Mouse (Mus musculus) left cerebral cortex, adult 18-20 months (tissue): ENCODE results near the gene Mecom. TPM values are rescaled to one million over a fixed set of nuclear protein-coding genes. Genes with fewer than 3 reads are reported as not detected.
"Not testable (repeated sequence)": the region's sequence is repeated elsewhere in the genome, so short reads cannot be mapped to it uniquely, and the experiment has no call there.

Experiments
- DNase-seq, 2 experiments: peaks; one replicate each; pipeline ENCODE4 v3.0.0; 2021 to 2022; ENCODE audit warnings: low spot score in 2 of 2, mixed read lengths in 1 of 2
- total RNA-seq, 2 experiments: library from RNA; stranded (reverse); gene quantifications; 2 replicates each; pipeline ENCODE4 v1.2.3; 2021

The Mecom gene
- total RNA-seq, 2 experiments from 2014 or later = 3.5 to 4.2 TPM

- DNase-seq = no peak
These were observed 292.0 kb downstream of the Mecom start for GRCm38 (mm10) chr3:30255828-30256227.

GRCm38 (mm10) chr3:30254451-30254850 lies 293.4 kb downstream of the Mecom start:
- no peak for DNase-seq

- no peak for DNase-seq
These were observed 294.1 kb downstream of the Mecom start for GRCm38 (mm10) chr3:30253714-30254113.

- no peak for DNase-seq
These were observed 299.0 kb downstream of the Mecom start for GRCm38 (mm10) chr3:30248656-30249384.

- no peak for DNase-seq
These were observed 300.6 kb downstream of the Mecom start for GRCm38 (mm10) chr3:30247256-30247655.

- DNase-seq = no peak
These were observed 301.3 kb downstream of the Mecom start for GRCm38 (mm10) chr3:30246431-30247041.

- no peak for DNase-seq
These were observed 301.9 kb downstream of the Mecom start for GRCm38 (mm10) chr3:30245950-30246349.

GRCm38 (mm10) chr3:30244401-30244871 lies 303.4 kb downstream of the Mecom start:
- DNase-seq = no peak

GRCm38 (mm10) chr3:30243776-30244275 lies 304.0 kb downstream of the Mecom start:
- DNase-seq = no peak

GRCm38 (mm10) chr3:30239416-30239815 lies 308.4 kb downstream of the Mecom start:
- no peak for DNase-seq

GRCm38 (mm10) chr3:30237493-30237892 lies 310.3 kb downstream of the Mecom start:
- no peak for DNase-seq

- DNase-seq = no peak
These were observed 313.8 kb downstream of the Mecom start for GRCm38 (mm10) chr3:30234018-30234417.

- DNase-seq = no peak
These were observed 319.7 kb downstream of the Mecom start for GRCm38 (mm10) chr3:30227964-30228670.

GRCm38 (mm10) chr3:30226928-30227370 lies 320.9 kb downstream of the Mecom start:
- DNase-seq = no peak

GRCm38 (mm10) chr3:30225200-30225599 lies 322.6 kb downstream of the Mecom start:
- not testable (repeated sequence) for DNase-seq

GRCm38 (mm10) chr3:30220701-30221412 lies 327.0 kb downstream of the Mecom start:
- DNase-seq = no peak

- no peak for DNase-seq
These were observed 327.9 kb downstream of the Mecom start for GRCm38 (mm10) chr3:30219891-30220290.

- no peak for DNase-seq
These were observed 328.5 kb downstream of the Mecom start for GRCm38 (mm10) chr3:30219190-30219884.

GRCm38 (mm10) chr3:30214607-30215006 lies 333.2 kb downstream of the Mecom start:
- DNase-seq = no peak

- DNase-seq = no peak
These were observed 334.2 kb downstream of the Mecom start for GRCm38 (mm10) chr3:30213540-30214170.
